Mouse (Mus musculus): Measurements from ENCODE around the gene Scn3a. TPM values are rescaled to one million over a fixed set of nuclear protein-coding genes. Genes with fewer than 3 reads are reported as not detected.

Gene Scn3a
- not detected in 2 replicates for total RNA-seq (2012; rRNA removed)
- not detected for polyA plus RNA-seq (2012; ENCODE audit: insufficient read depth in 1 of 2, insufficient read length in 2 of 2, low read depth in 1 of 2, low replicate concordance in 2 of 2, missing spikeins in 1 of 2)

- Histone ChIP-seq H3K27me3 (ENCODE audit: control insufficient read depth in 1 of 2, insufficient read depth in 2 of 2, low read length in 2 of 2) (no peaks in the 10 kb centered on the region), H3K79me2 (ENCODE audit: control insufficient read depth, insufficient read depth, low read length, poor library complexity) (no peaks in the 10 kb centered on the region), H3K27ac (ENCODE audit: control insufficient read depth, low read depth, low read length) (no peak within 1 kb of the TSS), H3K9ac (ENCODE audit: control insufficient read depth, low read depth, low read length, poor library complexity, severe bottlenecking) (no peak within 1 kb of the TSS), H3K9me3 (replicated peaks; ENCODE audit: insufficient read depth, low read length) (no peaks in the 10 kb centered on the region), H3K36me3 (ENCODE audit: control insufficient read depth in 1 of 2, insufficient read depth in 2 of 2, low read length in 2 of 2) (no peaks in the 10 kb centered on the region), H3K4me3 (ENCODE audit: control insufficient read depth in 1 of 2, insufficient read depth in 1 of 2, low read depth in 2 of 2, low read length in 2 of 2) (no peak within 1 kb of the TSS), H3K4me1 (ENCODE audit: control insufficient read depth in 1 of 2, insufficient read depth in 2 of 2, low read length in 2 of 2) (no peaks in the 10 kb centered on the region)
- TF ChIP-seq ZNF384 (IDR thresholded peaks at IDR 0.05; ENCODE audit: low read depth, low read length) (peak; percentile 91), TAL1 (IDR thresholded peaks at IDR 0.05; ENCODE audit: low read length) (no peak), SMC3 (IDR thresholded peaks at IDR 0.05; ENCODE audit: low read depth, low read length) (peak; percentile 51), ZMIZ1 (IDR thresholded peaks at IDR 0.05; ENCODE audit: low read depth, low read length) (no peak), CTCF (IDR thresholded peaks at IDR 0.05 in 2 of 3, conservative IDR thresholded peaks at IDR 0.05 in 1 of 3; ENCODE audit: control insufficient read depth in 1 of 3, insufficient read depth in 1 of 3, low read depth in 2 of 3, low read length in 3 of 3, poor library complexity in 1 of 3, severe bottlenecking in 1 of 3) (peak; percentile 60 to 70 (median 63)), ZC3H11A (IDR thresholded peaks at IDR 0.05; ENCODE audit: low read depth, low read length) (peak; percentile 27; the same call in 1 of the 2 replicates), RAD21 (IDR thresholded peaks at IDR 0.05; ENCODE audit: low read depth, low read length) (peak; percentile 45)
- peak; percentile 9 for DNase-seq (ENCODE audit: low read depth, low spot score)
These were observed at the start of gene Scn3a for GRCm38 (mm10) chr2:65566793-65567787. Gene Scn3a (minus strand): TSS chr2:65567627.

DNA sequence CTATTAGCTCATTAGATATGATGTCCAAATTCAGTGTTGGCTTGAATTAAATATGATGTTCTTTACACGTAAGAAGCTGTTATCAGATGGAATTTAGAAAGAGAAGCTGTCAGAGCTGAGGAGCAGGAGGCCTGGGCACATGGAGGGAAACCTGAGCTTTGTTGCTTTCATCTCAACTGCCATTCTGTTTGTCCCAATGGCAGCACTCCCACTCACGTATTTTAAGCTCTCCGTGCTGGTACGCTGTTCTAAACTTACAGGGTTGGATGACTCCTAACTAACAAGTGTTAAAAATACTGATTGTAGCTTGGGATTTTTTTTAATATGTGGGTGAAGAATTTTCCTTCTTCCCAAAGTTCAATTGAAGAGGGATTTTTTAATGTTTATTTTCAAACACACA lies 44.5 kb upstream of the Scn3a start:
- TF ChIP-seq MAX (IDR thresholded peaks at IDR 0.05; ENCODE audit: low read length) (no peak), RCOR1 (IDR thresholded peaks at IDR 0.05; ENCODE audit: low read depth, low read length) (no peak), SIN3A (IDR thresholded peaks at IDR 0.05; ENCODE audit: low read length) (no peak), MAZ (IDR thresholded peaks at IDR 0.05; ENCODE audit: low read depth, low read length) (no peak), EP300 (IDR thresholded peaks at IDR 0.05; ENCODE audit: low read depth in 1 of 2, low read length in 2 of 2) (no peak), USF1 (IDR thresholded peaks at IDR 0.05; ENCODE audit: low read depth, low read length) (no peak), GABPA (IDR thresholded peaks at IDR 0.05; ENCODE audit: low read depth, low read length) (no peak), GATA1 (IDR thresholded peaks at IDR 0.05; ENCODE audit: low read depth, low read length) (no peak), CHD2 (IDR thresholded peaks at IDR 0.05; ENCODE audit: low read length) (no peak), JUND (IDR thresholded peaks at IDR 0.05; ENCODE audit: low read depth, low read length) (no peak), HCFC1 (IDR thresholded peaks at IDR 0.05; ENCODE audit: low read depth, low read length) (no peak), POLR2AphosphoS5 (IDR thresholded peaks at IDR 0.05; ENCODE audit: borderline replicate concordance, low read depth, low read length) (no peak)
- Histone ChIP-seq H3K79me2 (ENCODE audit: control insufficient read depth, insufficient read depth, low read length, poor library complexity) (no peaks in the 10 kb centered on the region), H3K9me3 (replicated peaks; ENCODE audit: insufficient read depth, low read length) (no peaks in the 10 kb centered on the region), H3K27me3 (ENCODE audit: control insufficient read depth in 1 of 2, insufficient read depth in 2 of 2, low read length in 2 of 2) (no peaks in the 10 kb centered on the region), H3K4me3 (ENCODE audit: control insufficient read depth in 1 of 2, insufficient read depth in 1 of 2, low read depth in 2 of 2, low read length in 2 of 2) (no peak overlapping the region), H3K4me1 (ENCODE audit: control insufficient read depth in 1 of 2, insufficient read depth in 2 of 2, low read length in 2 of 2) (no peaks in the 10 kb centered on the region), H3K36me3 (ENCODE audit: control insufficient read depth in 1 of 2, insufficient read depth in 2 of 2, low read length in 2 of 2) (no peaks in the 10 kb centered on the region), H3K9ac (ENCODE audit: control insufficient read depth, low read depth, low read length, poor library complexity, severe bottlenecking) (no peak overlapping the region), H3K27ac (ENCODE audit: control insufficient read depth, low read depth, low read length) (no peak overlapping the region)
- no peak for DNase-seq (ENCODE audit: low read depth, low spot score)
